Mouse (Mus musculus) mouse trophoblast stem cell (cell line): ENCODE results near the gene Kcnk7.

Source experiments
- in situ Hi-C, 2 experiments: fragments of 300-500 bp; cut with MseI, MboI; formaldehyde crosslinking; loops; 2 replicates in 1 of 2; 3 replicates in 1 of 2; pipeline ENCODE4 v1.15.1; 2025

Kcnk7 gene

GRCm38 (mm10) chr19:5689565-5690342, 14.4 kb upstream of the Kcnk7 start:
- in situ Hi-C loops = no loop called here

- in situ Hi-C loops = no loop called here
Observed at GRCm38 (mm10) chr19:5690343-5690735, 13.8 kb upstream of the Kcnk7 start.

GRCm38 (mm10) chr19:5691601-5692000, 12.6 kb upstream of the Kcnk7 start:
- in situ Hi-C loops = no loop called here

- in situ Hi-C loops = no loop called here
Observed at GRCm38 (mm10) chr19:5692086-5692912, 11.9 kb upstream of the Kcnk7 start.

GRCm38 (mm10) chr19:5692913-5693396, 11.2 kb upstream of the Kcnk7 start:
- in situ Hi-C loops = no loop called here

GRCm38 (mm10) chr19:5693801-5694200, 10.4 kb upstream of the Kcnk7 start:
- in situ Hi-C loops = no loop called here

GRCm38 (mm10) chr19:5695849-5696462, 8.2 kb upstream of the Kcnk7 start:
- in situ Hi-C loops = no loop called here

GRCm38 (mm10) chr19:5704801-5705571, 819 bp downstream of the Kcnk7 start:
- in situ Hi-C loops = no loop called here

- in situ Hi-C loops = loop anchor here in 1 of 2 experiments (10.0 kb wide), 1 partner anchor 65 kb away; the partner anchor contains the start of gene Scyl1
Observed at GRCm38 (mm10) chr19:5710068-5710467, 5.9 kb downstream of the Kcnk7 start.

- in situ Hi-C loops = loop anchor here in 1 of 2 experiments (10.0 kb wide), 1 partner anchor 64 kb away; the partner anchor contains the start of gene Scyl1
Observed at GRCm38 (mm10) chr19:5710581-5710980, 6.4 kb downstream of the Kcnk7 start.

- in situ Hi-C loops = loop anchor here in 1 of 2 experiments (10.0 kb wide), 1 partner anchor 64 kb away; the partner anchor contains the start of gene Scyl1
Observed at GRCm38 (mm10) chr19:5711218-5711617, 7.1 kb downstream of the Kcnk7 start.

GRCm38 (mm10) chr19:5711907-5712460, 7.8 kb downstream of the Kcnk7 start:
- in situ Hi-C loops = loop anchor here in 1 of 2 experiments (10.0 kb wide), 1 partner anchor 63 kb away; the partner anchor contains the start of gene Scyl1

GRCm38 (mm10) chr19:5713255-5713654, 9.1 kb downstream of the Kcnk7 start:
- in situ Hi-C loops = loop anchor here in 1 of 2 experiments (10.0 kb wide), 1 partner anchor 62 kb away; the partner anchor contains the start of gene Scyl1

- in situ Hi-C loops = loop anchor here in 1 of 2 experiments (10.0 kb wide), 1 partner anchor 61 kb away; the partner anchor contains the start of gene Scyl1
Observed at GRCm38 (mm10) chr19:5713730-5714129, 9.6 kb downstream of the Kcnk7 start.

GRCm38 (mm10) chr19:5715793-5716688, 11.9 kb downstream of the Kcnk7 start:
- in situ Hi-C loops = loop anchor here in 1 of 2 experiments (10.0 kb wide), 1 partner anchor 59 kb away; the partner anchor contains the start of gene Scyl1

GRCm38 (mm10) chr19:5716955-5717354, 12.8 kb downstream of the Kcnk7 start:
- in situ Hi-C loops = loop anchor here in 1 of 2 experiments (10.0 kb wide), 1 partner anchor 58 kb away; the partner anchor contains the start of gene Scyl1

GRCm38 (mm10) chr19:5721233-5721632, 17.1 kb downstream of the Kcnk7 start:
- in situ Hi-C loops = no loop called here

- in situ Hi-C loops = no loop called here
Observed at GRCm38 (mm10) chr19:5722848-5723425, 18.8 kb downstream of the Kcnk7 start.
